Mouse (Mus musculus): ENCODE measurements around the gene Ly6g6c. TPM values are rescaled to one million over a fixed set of nuclear protein-coding genes. Genes with fewer than 3 reads are reported as not detected.

Ly6g6c gene
- total and polyA plus RNA-seq, 2 experiments: not detected

DNA sequence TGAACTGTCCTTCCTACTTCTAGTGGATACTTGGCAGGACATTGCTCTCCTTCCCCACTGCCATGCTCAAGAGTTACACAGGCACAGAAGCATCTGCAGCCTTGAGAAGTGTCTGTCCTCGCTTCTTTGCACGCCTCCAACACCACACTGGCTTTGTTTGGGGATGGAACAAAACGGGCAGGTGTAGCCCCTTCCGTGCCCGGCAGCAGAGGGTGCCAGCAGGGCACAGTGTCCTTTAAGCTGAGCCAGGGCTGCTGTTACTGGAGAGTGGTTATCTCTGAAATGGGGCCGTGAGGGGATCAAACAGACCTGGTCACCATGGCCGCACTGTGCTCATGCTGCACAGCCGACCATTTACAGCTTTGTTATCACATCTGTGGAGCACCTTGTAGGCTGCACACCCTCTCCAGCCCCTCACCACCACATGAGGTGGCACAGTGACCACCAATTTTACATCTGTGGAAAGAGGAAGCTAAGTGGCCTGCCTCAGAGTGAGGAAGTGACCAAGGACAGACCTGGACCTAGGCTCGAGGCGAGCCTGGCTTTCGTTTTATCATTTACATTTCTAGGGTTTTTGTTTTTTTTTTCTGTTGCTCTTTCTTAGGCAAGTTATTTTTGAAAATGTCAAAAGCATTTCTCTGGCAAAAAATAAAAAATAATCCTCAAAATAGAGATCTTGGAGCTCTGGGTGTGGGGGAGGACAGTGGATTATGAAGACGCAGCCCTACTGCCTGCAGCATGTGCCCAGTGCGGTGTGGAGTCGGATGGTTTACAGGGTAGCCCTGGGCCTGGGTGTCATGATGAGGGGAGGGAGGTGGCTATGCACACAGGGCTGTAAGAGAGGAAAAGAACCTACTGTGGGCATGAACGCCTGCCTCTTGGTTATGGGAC is 29.5 kb downstream of the Ly6g6c start:
- H3K27me3 ChIP-seq (ENCODE audit: control insufficient read depth, insufficient read depth, low read length): no peaks in the 10 kb centered on the region
- H3K4me1 ChIP-seq (ENCODE audit: control insufficient read depth, insufficient read depth, low read length): peaks cover 4% of the 10 kb centered on the region; the same call in 1 of the 2 replicates
- peaks cover 4% of the 10 kb centered on the region for H3K79me2 ChIP-seq (ENCODE audit: control insufficient read depth, insufficient read depth, low read length)
- peaks cover 3% of the 10 kb centered on the region; the same call in 1 of the 2 replicates for H3K36me3 ChIP-seq (ENCODE audit: control insufficient read depth, insufficient read depth, low read length)
- H3K9ac ChIP-seq (ENCODE audit: low read depth, low read length): no peak overlapping the region
- H3K4me3 ChIP-seq (ENCODE audit: insufficient read depth, low read depth, low read length): no peak overlapping the region
- 87% methylated on average over 15 of the region's 15 CpGs for WGBS
- no peak overlapping the region for H3K27ac ChIP-seq (replicated peaks; ENCODE audit: insufficient read depth, low read depth, low read length)
- no peak for TF ChIP-seq POLR2A (IDR thresholded peaks at IDR 0.05; ENCODE audit: extremely low read depth, insufficient read depth, low read length)
- no peak for TF ChIP-seq CTCF (IDR thresholded peaks at IDR 0.05; ENCODE audit: low read depth, low read length)
- DNase-seq (ENCODE audit: extremely low read depth, low read depth, low spot score): no peak

- no peak overlapping the region for H3K4me3 ChIP-seq (ENCODE audit: insufficient read depth, low read depth, low read length)
- H3K36me3 ChIP-seq (ENCODE audit: control insufficient read depth, insufficient read depth, low read length): peaks cover 6% of the 10 kb centered on the region
- no peaks in the 10 kb centered on the region for H3K4me1 ChIP-seq (ENCODE audit: control insufficient read depth, insufficient read depth, low read length)
- peaks cover 4% of the 10 kb centered on the region; the same call in 1 of the 2 replicates for H3K79me2 ChIP-seq (ENCODE audit: control insufficient read depth, insufficient read depth, low read length)
- H3K9ac ChIP-seq (ENCODE audit: low read depth, low read length): no peak overlapping the region
- H3K27ac ChIP-seq (replicated peaks; ENCODE audit: insufficient read depth, low read depth, low read length): no peak overlapping the region
- TF ChIP-seq CTCF (IDR thresholded peaks at IDR 0.05; ENCODE audit: low read depth, low read length) (no peak), POLR2A (IDR thresholded peaks at IDR 0.05; ENCODE audit: extremely low read depth, insufficient read depth, low read length) (no peak)
- H3K27me3 ChIP-seq (ENCODE audit: control insufficient read depth, insufficient read depth, low read length): no peaks in the 10 kb centered on the region
- 96% methylated on average over 12 of the region's 12 CpGs for WGBS
- DNase-seq (ENCODE audit: extremely low read depth, low read depth, low spot score): no peak
Observed at GRCm38 (mm10) chr17:35096597-35096996, 31.4 kb downstream of the Ly6g6c start.

DNA sequence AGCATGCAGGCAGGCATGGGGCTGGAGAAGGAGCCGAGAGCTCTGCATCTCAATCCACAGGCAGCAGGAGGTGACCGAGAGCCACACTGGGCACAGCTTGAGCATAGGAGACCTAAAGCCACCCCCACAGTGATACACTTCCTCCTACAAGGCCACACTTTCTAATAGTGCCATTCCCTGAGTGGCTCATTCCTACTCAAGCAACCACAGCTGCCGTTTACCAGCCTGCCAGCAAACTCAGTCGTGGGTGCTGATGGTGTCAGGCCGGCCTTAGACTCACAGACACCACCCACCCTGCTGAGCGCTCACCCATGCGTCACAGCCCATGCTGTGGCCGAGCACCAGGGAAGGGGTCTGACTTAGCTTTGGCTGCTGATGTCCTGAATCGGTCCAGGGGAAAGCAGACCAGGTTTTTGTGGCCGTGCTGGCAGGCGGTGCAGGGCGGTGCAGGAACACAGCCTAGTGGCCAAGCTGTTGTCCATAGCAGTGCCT is 32.0 kb downstream of the Ly6g6c start:
- WGBS: 94% methylated on average over 12 of the region's 12 CpGs
- H3K27ac ChIP-seq (replicated peaks; ENCODE audit: insufficient read depth, low read depth, low read length): no peak overlapping the region
- TF ChIP-seq CTCF (IDR thresholded peaks at IDR 0.05; ENCODE audit: low read depth, low read length): no peak
- no peak for TF ChIP-seq POLR2A (IDR thresholded peaks at IDR 0.05; ENCODE audit: extremely low read depth, insufficient read depth, low read length)
- H3K4me3 ChIP-seq (ENCODE audit: insufficient read depth, low read depth, low read length): no peak overlapping the region
- no peak for DNase-seq (ENCODE audit: extremely low read depth, low read depth, low spot score)
- H3K4me1 ChIP-seq (ENCODE audit: control insufficient read depth, insufficient read depth, low read length): no peaks in the 10 kb centered on the region
- peaks cover 5% of the 10 kb centered on the region for H3K36me3 ChIP-seq (ENCODE audit: control insufficient read depth, insufficient read depth, low read length)
- no peak overlapping the region for H3K9ac ChIP-seq (ENCODE audit: low read depth, low read length)
- H3K27me3 ChIP-seq (ENCODE audit: control insufficient read depth, insufficient read depth, low read length): no peaks in the 10 kb centered on the region
- H3K79me2 ChIP-seq (ENCODE audit: control insufficient read depth, insufficient read depth, low read length): no peaks in the 10 kb centered on the region

DNA sequence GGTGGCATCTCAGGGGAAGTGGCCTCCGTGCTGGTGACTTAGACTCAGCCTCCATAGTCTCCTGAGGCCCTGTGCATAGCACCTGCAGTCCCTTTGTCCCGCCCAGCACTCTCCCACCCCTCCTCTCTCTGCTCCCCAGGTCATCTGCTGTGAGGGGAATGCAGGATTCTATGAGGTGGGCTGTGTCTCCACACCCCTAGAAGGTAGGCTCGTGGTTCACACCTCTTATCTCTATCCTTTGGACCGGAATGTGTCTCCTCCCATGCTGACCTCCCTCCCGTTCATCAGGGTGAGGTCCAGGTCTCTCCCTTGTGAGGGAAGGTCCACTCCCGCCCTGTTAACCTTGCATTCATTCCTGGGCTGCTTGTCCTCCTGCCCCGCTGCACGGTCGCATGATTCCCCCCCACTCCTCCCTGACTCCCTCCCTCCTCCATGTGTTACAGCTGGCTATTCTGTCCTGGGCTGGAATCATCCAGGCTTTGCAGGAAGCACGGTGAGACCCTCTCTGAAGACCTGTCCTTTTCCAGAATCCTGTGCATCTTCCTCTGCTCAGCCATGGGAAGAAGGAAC is 35.1 kb downstream of the Ly6g6c start:
- Histone ChIP-seq H3K9ac (ENCODE audit: low read depth, low read length) (no peak overlapping the region), H3K36me3 (ENCODE audit: control insufficient read depth, insufficient read depth, low read length) (peaks cover 9% of the 10 kb centered on the region), H3K79me2 (ENCODE audit: control insufficient read depth, insufficient read depth, low read length) (no peaks in the 10 kb centered on the region), H3K27me3 (ENCODE audit: control insufficient read depth, insufficient read depth, low read length) (no peaks in the 10 kb centered on the region), H3K4me3 (ENCODE audit: insufficient read depth, low read depth, low read length) (no peak overlapping the region), H3K27ac (replicated peaks; ENCODE audit: insufficient read depth, low read depth, low read length) (no peak overlapping the region), H3K4me1 (ENCODE audit: control insufficient read depth, insufficient read depth, low read length) (peaks cover 7% of the 10 kb centered on the region; the same call in 1 of the 2 replicates)
- no peak for DNase-seq (ENCODE audit: extremely low read depth, low read depth, low spot score)
- TF ChIP-seq CTCF (IDR thresholded peaks at IDR 0.05; ENCODE audit: low read depth, low read length) (no peak), POLR2A (IDR thresholded peaks at IDR 0.05; ENCODE audit: extremely low read depth, insufficient read depth, low read length) (no peak)
- 83% methylated on average over 10 of the region's 10 CpGs for WGBS

- peaks cover 7% of the 10 kb centered on the region; the same call in 1 of the 2 replicates for H3K4me1 ChIP-seq (ENCODE audit: control insufficient read depth, insufficient read depth, low read length)
- DNase-seq (ENCODE audit: extremely low read depth, low read depth, low spot score): no peak
- 86% methylated on average over 11 of the region's 11 CpGs for WGBS
- no peak overlapping the region for H3K9ac ChIP-seq (ENCODE audit: low read depth, low read length)
- H3K79me2 ChIP-seq (ENCODE audit: control insufficient read depth, insufficient read depth, low read length): no peaks in the 10 kb centered on the region
- H3K4me3 ChIP-seq (ENCODE audit: insufficient read depth, low read depth, low read length): no peak overlapping the region
- no peaks in the 10 kb centered on the region for H3K27me3 ChIP-seq (ENCODE audit: control insufficient read depth, insufficient read depth, low read length)
- TF ChIP-seq CTCF (IDR thresholded peaks at IDR 0.05; ENCODE audit: low read depth, low read length) (no peak), POLR2A (IDR thresholded peaks at IDR 0.05; ENCODE audit: extremely low read depth, insufficient read depth, low read length) (no peak)
- peaks cover 9% of the 10 kb centered on the region for H3K36me3 ChIP-seq (ENCODE audit: control insufficient read depth, insufficient read depth, low read length)
- H3K27ac ChIP-seq (replicated peaks; ENCODE audit: insufficient read depth, low read depth, low read length): no peak overlapping the region
Observed at GRCm38 (mm10) chr17:35101161-35101560, 36.0 kb downstream of the Ly6g6c start.

All from liver, adult 2 months (tissue).